Mouse (Mus musculus): ENCODE measurements around the gene Armh3.
A peak's percentile ranks its signal among the peaks of the same experiment; 100 is the strongest.
"Not testable (repeated sequence)": the region's sequence is repeated elsewhere in the genome, so short reads cannot be mapped to it uniquely, and the experiment has no call there.

Armh3 gene

DNA sequence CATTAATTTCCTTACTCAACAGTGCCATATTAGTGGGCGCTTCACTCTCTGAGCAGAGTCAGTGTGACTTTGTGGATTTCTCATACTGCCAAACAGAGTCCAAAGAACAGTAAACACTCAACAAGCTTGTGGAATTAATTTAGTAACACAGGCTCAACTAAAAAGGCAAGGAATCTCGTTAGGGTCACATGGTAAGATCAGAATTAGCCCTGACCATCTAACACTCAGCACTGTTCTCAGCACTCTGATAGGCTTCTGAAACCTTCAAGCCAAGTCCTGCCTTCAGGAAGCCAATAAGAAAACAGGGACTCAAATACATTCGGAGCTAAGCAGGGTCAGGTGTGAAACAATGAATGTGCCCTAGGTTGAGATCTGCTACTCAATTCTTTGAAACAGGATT, 172.1 kb downstream of the Armh3 start:
- DNase-seq (ENCODE audit: low read depth, low spot score): no peak

DNA sequence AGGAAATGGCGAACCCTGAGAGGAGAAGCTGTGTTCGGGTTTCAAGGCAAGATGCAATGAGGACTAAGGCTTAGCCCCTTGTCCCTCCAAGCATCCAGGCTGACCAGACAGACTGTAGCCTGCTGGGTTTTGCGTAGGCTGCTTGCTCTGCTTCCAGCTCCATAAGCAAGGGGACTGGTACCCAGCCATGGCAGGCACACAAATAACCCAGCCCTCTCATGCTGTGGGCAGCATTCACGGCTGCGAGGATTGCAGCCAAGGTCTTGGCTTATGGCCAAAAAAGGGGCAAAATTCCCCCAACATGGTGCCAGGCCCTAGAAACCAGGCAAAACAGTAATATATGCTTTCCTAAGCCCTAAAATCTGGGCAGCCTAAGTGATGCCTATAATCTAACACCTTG, 176.5 kb downstream of the Armh3 start:
- DNase-seq (ENCODE audit: low read depth, low spot score): no peak

- peak; percentile 55 for DNase-seq (ENCODE audit: low read depth, low spot score)
Measured at GRCm38 (mm10) chr19:45817816-45818490, 180.3 kb downstream of the Armh3 start.

DNA sequence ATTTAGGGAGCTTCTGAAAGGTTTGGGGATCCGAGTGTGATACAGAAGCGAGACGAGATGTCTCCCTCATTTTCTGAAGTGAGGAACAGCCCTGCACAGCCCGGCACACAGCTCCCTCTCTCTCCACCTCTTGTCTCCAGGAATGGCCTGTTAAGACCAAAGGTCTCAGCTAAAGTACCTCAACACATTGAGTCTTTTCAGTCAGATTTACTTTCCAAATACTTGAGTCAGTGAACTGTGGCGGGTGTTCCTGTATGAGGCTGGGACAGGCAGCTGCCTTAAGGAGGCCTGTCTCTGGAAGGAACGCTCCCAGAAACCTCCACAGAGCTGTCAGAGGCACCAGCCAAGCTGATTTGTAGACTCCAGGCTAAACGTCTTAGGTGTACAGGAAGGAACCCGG, 181.6 kb downstream of the Armh3 start:
- no peak for DNase-seq (ENCODE audit: low read depth, low spot score)

DNA sequence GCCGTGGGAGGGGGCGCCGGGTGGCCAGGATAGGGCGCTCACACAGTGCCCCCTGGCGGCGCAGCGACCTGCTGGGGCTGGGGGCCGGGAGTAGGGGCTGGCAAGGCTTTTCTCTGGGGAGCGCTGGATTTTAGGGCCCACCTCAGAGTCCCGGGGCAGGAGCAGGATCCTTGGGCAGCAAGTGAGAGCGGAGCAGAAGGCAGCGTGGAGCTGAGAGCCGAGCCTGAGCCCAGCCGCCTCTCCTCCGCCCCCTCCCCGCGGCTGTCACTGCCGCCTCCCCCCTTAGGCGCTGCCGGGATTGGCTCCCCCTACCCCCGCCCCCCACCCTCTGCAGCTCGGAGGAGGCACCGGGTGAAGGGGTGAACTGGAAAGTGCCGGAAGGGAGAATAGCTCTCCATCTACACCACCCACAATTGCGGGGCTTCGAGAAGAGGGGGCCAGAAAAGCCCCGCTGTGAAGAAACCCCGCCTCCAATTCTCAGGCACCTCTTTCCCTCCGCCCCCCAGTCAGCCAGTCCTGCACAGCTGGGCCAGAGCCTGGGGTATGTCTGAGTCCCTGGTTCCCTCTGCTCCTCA, 182.4 kb downstream of the Armh3 start, which contains the start of gene Kcnip2:
Gene Kcnip2, minus strand, starts transcription at position 231 of the 575 bp plus-strand sequence.
- DNase-seq (ENCODE audit: low read depth, low spot score): peak; percentile 59

DNA sequence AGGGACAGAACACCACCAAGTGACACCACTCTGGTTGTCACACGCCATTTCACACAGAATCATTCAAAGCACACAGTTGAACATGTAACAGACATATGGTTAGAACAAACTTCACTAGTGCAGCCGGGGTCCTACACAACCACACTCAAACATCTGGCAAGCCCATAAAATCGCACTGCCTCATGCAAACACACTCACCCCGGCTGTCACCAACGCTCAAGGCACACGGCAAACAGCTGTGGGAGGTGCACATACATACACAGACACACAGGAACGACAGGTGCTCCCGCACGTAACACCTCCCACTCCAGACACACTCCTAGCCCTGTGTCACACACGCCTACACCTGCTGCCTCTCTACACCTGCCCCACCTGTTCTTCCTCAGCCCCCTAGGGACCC, 183.1 kb downstream of the Armh3 start:
- DNase-seq (ENCODE audit: low read depth, low spot score): no peak

- peak; percentile 90 for DNase-seq (ENCODE audit: low read depth, low spot score)
Measured at GRCm38 (mm10) chr19:45813801-45814200, 184.5 kb downstream of the Armh3 start.

DNA sequence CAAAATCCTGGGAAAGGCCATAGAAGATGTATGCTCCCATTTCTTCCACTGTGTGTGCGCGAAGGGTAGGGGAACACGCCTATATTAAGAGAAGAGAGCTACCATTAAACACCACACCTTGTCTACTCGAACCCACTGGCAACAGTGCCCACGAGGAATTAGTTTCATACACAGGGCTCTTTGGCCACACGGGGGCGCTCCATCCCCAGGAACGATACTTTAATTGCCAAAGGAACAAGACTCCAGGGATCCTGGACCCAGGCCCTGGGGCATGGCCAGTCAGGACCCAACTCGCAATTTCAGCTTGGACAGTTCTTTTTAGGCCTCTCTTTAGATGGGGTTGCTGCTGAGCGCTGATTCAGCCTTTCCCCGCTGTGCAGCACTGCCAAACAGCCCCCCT, 185.0 kb downstream of the Armh3 start:
- DNase-seq (ENCODE audit: low read depth, low spot score): peak; percentile 91

DNA sequence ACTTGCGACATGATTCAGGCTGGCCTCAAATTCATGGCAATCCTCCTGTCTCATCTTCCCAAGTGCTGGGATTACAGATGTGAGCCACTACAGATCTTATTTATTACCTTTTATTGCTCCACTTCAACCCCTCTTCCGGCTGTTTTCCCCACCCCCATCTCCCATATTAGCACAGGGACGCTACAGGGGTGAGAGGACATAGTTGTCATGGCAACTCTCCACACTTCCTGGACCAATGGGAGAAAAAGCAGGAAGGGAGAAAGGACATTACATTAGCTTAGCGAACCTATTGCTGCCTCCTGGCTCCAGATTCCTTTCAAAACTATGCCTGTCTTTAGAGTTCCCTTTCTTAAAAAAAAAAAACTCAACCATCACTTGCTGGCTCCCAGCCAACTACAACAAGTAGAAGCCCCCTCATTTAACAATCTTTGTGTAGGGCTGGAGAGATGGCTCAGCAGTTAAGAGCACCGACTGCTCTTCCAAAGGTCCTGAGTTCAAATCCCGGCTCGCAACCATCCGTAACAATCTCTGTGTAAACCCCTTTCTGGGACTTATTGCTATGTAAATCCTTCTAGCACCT, 185.5 kb downstream of the Armh3 start:
- DNase-seq (ENCODE audit: low read depth, low spot score): no peak

GRCm38 (mm10) chr19:45812115-45812514, 186.2 kb downstream of the Armh3 start:
- DNase-seq (ENCODE audit: low read depth, low spot score): peak; percentile 93

DNA sequence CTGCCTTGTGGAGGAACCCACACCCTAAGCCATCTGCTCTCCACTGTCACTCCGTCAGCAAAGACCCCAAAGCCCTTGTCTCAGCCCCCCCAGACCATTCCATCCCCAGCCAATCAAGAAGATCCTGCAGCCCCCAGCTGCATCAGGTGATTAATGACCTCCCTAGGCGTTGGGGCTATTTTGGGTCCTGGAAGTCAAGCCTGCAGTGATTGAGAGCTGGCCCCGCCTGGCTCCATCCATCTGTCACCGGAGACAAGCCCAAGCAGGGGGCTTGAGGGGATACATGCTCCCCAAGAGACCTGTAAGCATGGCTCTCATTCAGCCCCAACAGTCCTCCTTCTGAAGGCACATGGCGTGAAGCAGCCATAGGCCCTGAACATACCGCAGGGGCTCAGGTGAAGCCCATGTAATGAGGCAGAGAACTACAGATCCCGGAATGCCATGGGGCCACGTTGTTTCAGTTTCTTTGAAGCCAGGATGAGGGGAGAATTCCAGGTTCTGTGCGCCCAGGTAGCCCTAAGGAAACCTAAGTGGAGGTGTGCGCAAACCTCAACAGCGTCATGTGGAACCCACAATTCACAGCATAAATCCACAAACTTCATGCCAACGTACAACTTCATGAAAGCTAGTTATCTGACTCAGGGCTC, 187.1 kb downstream of the Armh3 start:
- no peak for DNase-seq (ENCODE audit: low read depth, low spot score)

GRCm38 (mm10) chr19:45807732-45808131, 190.6 kb downstream of the Armh3 start:
- DNase-seq (ENCODE audit: low read depth, low spot score): no peak

DNA sequence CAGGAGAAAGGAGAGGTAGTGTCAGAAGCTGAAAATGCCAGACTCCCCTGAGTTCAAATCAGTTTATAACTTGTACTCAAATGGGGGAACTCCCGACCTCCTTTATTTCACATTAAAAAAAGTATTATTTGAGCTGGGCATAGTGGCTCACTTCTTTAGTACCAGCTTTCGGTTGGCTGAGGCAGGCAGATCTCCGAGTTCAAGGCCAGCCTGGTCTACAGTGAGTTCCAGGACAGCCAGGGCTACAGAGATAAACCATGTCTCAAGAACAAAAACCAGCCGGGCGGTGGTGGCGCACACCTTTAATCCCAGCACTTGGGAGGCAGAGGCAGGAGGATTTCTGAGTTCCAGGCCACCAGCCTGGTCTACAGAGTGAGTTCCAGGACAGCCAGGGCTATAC, 192.5 kb downstream of the Armh3 start:
- DNase-seq (ENCODE audit: low read depth, low spot score): not testable (repeated sequence)

- peak; percentile 74 for DNase-seq (ENCODE audit: low read depth, low spot score)
Measured at GRCm38 (mm10) chr19:45804593-45805368, 193.5 kb downstream of the Armh3 start.

DNA sequence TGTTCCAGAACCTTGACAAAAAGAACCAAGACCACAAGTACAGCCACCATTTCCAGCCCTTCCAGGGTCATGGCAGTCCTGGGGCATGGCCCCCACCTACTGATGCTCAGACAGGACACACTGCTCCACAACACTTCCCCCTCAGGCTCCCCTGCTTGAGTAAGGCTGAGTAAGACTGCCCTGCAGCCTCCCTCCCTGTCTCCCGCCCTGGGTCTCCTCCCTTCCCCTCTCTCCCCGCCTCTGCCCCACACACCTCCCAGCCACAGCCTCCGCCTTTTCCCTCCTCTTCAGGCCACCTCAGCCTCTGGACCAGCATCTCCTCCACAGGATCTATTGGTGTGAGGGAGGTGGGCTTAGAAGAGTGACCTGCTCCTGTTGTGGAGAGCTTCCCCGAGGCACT, 194.9 kb downstream of the Armh3 start:
- no peak for DNase-seq (ENCODE audit: low read depth, low spot score)

- no peak for DNase-seq (ENCODE audit: low read depth, low spot score)
Measured at GRCm38 (mm10) chr19:45802702-45803101, 195.6 kb downstream of the Armh3 start.

- peak; percentile 84 for DNase-seq (ENCODE audit: low read depth, low spot score)
Measured at GRCm38 (mm10) chr19:45796879-45797278, 201.4 kb downstream of the Armh3 start.

DNA sequence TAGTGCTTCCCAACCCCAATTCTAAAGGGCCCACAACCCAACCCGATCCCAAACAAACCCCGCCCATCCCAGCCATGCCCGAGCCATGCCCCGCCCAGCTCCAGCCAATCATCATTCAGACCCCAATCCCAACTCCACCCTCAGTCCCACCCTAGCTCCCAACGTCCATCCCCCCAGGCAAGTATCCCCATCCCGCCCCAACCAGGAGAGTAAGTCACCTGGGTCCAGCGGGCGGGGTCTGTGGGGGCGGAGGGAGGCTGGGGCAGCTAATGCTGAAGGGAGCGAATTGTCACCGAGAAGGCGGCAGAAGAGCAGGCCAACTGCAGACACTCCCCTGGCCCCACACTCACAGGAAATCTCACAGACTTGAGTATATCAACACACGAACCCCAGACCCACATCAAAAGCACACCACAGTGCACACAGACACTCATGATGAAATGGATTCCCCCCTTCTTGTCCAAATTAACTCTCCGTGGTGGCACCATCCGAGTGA, 202.2 kb downstream of the Armh3 start:
- peak; percentile 95 for DNase-seq (ENCODE audit: low read depth, low spot score)

DNA sequence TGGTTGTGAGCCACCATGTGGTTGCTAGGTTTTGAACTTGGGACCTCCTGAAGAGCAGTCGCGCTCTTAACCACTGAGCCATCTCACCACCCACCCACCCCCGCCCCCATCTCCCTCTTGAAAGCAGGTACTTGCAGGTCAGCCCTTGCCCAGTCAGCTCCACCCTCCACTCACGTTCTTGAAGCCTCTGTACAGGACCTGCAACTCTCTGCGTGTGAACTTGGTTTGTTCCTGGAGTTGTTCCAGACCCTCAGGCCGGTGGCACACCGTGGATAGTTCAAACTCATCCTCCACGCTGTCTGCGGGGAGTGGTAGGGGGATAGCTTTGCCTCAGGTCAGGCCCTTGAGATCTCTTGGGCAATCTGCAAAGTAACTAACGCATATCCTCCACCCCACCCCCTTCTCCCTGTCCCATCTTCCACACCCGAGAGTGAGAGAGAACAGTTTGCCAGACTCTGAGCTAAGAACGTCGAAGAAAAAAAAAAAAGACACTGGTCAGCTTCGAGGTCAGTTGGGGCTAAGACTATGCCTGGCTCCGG, 202.8 kb downstream of the Armh3 start:
- DNase-seq (ENCODE audit: low read depth, low spot score): peak; percentile 33

GRCm38 (mm10) chr19:45794718-45795117, 203.6 kb downstream of the Armh3 start:
- no peak for DNase-seq (ENCODE audit: low read depth, low spot score)

GRCm38 (mm10) chr19:45792404-45792803, 205.9 kb downstream of the Armh3 start:
- DNase-seq (ENCODE audit: low read depth, low spot score): no peak

All from ZHBTc4 (cell line).